Mouse (Mus musculus): ENCODE measurements around the gene Ppp1r18.

- TF ChIP-seq CTCF (IDR thresholded peaks at IDR 0.05; ENCODE audit: borderline replicate concordance, extremely low read depth, insufficient read depth, insufficient read length) (no peak), POLR2A (IDR thresholded peaks at IDR 0.05; ENCODE audit: borderline replicate concordance, extremely low read depth, insufficient read depth, insufficient read length, poor library complexity, severe bottlenecking) (no peak)
These were observed 40.1 kb upstream of the Ppp1r18 start for GRCm38 (mm10) chr17:35825109-35825850.
